Mouse (Mus musculus): ENCODE data around the gene Klhl40.

Klhl40 gene

GRCm38 (mm10) chr9:121826356-121826755, 48.9 kb downstream of the Klhl40 start:
- DNase-seq (ENCODE audit: low spot score in 2 of 2): no peak

GRCm38 (mm10) chr9:121828314-121828713, 50.9 kb downstream of the Klhl40 start:
- DNase-seq (ENCODE audit: low spot score in 2 of 2): no peak

GRCm38 (mm10) chr9:121829270-121829992, 52.0 kb downstream of the Klhl40 start:
- no peak for DNase-seq (ENCODE audit: low spot score in 2 of 2)

DNA sequence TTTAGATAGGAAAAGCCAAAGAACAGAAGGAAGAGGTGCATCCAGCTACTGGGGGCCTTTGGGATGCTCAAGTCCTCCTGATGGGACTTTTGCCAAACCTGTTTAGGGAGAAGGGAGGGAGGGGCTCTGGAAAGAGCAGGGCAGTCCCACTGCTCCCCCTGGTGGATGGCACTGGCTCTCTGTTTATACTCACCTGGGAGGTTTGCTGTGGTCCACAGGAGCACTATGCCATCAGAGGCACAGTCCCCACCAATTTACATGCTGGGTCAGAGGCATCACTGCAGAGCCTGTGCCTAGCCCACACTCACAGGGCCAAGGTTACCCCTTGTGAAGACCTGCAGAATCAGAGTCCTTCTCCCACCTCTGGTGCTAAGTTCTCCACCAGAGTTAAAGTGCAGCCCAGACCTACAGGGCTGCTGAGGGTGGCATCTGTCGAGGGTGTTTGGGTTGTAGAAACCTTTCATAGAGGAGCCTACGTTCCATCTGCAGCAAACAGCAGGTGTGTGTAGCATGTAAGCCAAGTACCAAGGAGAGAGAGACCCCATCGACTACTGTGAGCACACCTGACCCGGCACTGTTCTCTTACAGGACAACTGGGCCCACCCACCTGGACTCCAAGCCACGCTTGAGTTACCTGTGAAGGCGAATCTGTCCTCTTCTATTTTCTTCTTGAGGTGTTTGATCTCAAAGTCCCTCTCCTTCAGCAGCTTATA, 53.0 kb downstream of the Klhl40 start:
- DNase-seq (ENCODE audit: low spot score in 2 of 2): peak in 1 of 2 experiments; percentile 29

- peak; percentile 46 to 64 for DNase-seq (ENCODE audit: low spot score in 2 of 2)
Observed at GRCm38 (mm10) chr9:121830956-121831293, 53.5 kb downstream of the Klhl40 start.
